Mouse (Mus musculus) brain, embryonic 14.5 days (tissue): Measurements from ENCODE around the gene Ctsk. TPM values are rescaled to one million over a fixed set of nuclear protein-coding genes. Genes with fewer than 3 reads are reported as not detected.
"Not testable (repeated sequence)": the region's sequence is repeated elsewhere in the genome, so short reads cannot be mapped to it uniquely, and the experiment has no call there.

Experiments
- DNase-seq: peaks from one replicate; pipeline ENCODE4 v3.0.0-alpha.2; 2011; ENCODE audit warnings: low read depth
- CTCF ChIP-seq: fragments of 200-500 bp; IDR thresholded peaks from 2 replicates; pipeline ENCODE4 v1.5.1; 2012; ENCODE audit warnings: inconsistent platforms, mild to moderate bottlenecking, moderate library complexity, borderline replicate concordance; ENCODE audit not compliant: insufficient read depth, insufficient read length; ENCODE audit errors: extremely low read depth
- POLR2A ChIP-seq: fragments of 200-500 bp; IDR thresholded peaks from 2 replicates; pipeline ENCODE4 v1.6.1; 2012; ENCODE audit warnings: mild to moderate bottlenecking, inconsistent platforms, borderline replicate concordance; ENCODE audit not compliant: poor library complexity, insufficient read depth, insufficient read length, severe bottlenecking; ENCODE audit errors: extremely low read depth
- polyA plus RNA-seq: library from polyadenylated mRNA; depleted of rRNA; stranded (reverse); fragments of >200 nt; gene quantifications from 2 replicates; pipeline ENCODE4 v1.2.3, GENCODE M21; 2012; rRNA removed

The Ctsk gene
- polyA plus RNA-seq, 1 experiment = 10.6 TPM

GRCm38 (mm10) chr3:95531025-95531424 lies 32.0 kb downstream of the Ctsk start:
- TF ChIP-seq POLR2A = no peak
- no peak for TF ChIP-seq CTCF
- DNase-seq = no peak

- no peak for TF ChIP-seq CTCF
- DNase-seq = no peak
These were observed 34.3 kb downstream of the Ctsk start for GRCm38 (mm10) chr3:95533364-95533763.

GRCm38 (mm10) chr3:95534927-95535326 lies 35.9 kb downstream of the Ctsk start:
- no peak for DNase-seq
- TF ChIP-seq POLR2A = no peak
- TF ChIP-seq CTCF = no peak

GRCm38 (mm10) chr3:95538936-95539335 lies 39.9 kb downstream of the Ctsk start:
- DNase-seq = no peak
- TF ChIP-seq POLR2A (no peak), CTCF (no peak)

GRCm38 (mm10) chr3:95539837-95540236 lies 40.8 kb downstream of the Ctsk start:
- DNase-seq = no peak
- TF ChIP-seq POLR2A (no peak), CTCF (no peak)

- not testable (repeated sequence) for DNase-seq
These were observed 42.1 kb downstream of the Ctsk start for GRCm38 (mm10) chr3:95541186-95541585.

- TF ChIP-seq POLR2A (no peak), CTCF (no peak)
- DNase-seq = no peak
These were observed 43.1 kb downstream of the Ctsk start for GRCm38 (mm10) chr3:95542171-95542570.

GRCm38 (mm10) chr3:95542981-95543380 lies 43.9 kb downstream of the Ctsk start:
- TF ChIP-seq POLR2A = no peak
- TF ChIP-seq CTCF = no peak
- DNase-seq = no peak

GRCm38 (mm10) chr3:95550176-95550575 lies 51.1 kb downstream of the Ctsk start:
- no peak for DNase-seq
- TF ChIP-seq CTCF = no peak
- no peak for TF ChIP-seq POLR2A

GRCm38 (mm10) chr3:95553986-95554385 lies 54.9 kb downstream of the Ctsk start:
- TF ChIP-seq POLR2A = no peak
- no peak for TF ChIP-seq CTCF
- no peak for DNase-seq

Other genes starting within 250 kb of the Ctsk start
- gene Bnipl, start 248.1 kb upstream of the Ctsk start, polyA plus RNA-seq = 0.53 and 0.64 TPM in 2 replicates
- gene Mindy1, start 217.9 kb upstream of the Ctsk start, polyA plus RNA-seq = 48.7 and 53.3 TPM in 2 replicates
- gene Prune1, start 217.2 kb upstream of the Ctsk start, polyA plus RNA-seq = 64.6 and 72.9 TPM in 2 replicates
- 1.4 and 1.6 TPM in 2 replicates for gene Anxa9, start 192.1 kb upstream of the Ctsk start, polyA plus RNA-seq
- gene Cers2, start 184.5 kb upstream of the Ctsk start, polyA plus RNA-seq = 89.6 and 100 TPM in 2 replicates
- 60.7 and 60.8 TPM in 2 replicates for gene Setdb1, start 142.1 kb upstream of the Ctsk start, polyA plus RNA-seq
- not detected in 2 replicates for gene 4930558C23Rik, start 96.4 kb upstream of the Ctsk start, polyA plus RNA-seq
- gene Arnt, start 64.9 kb upstream of the Ctsk start, polyA plus RNA-seq = 31.6 and 36.6 TPM in 2 replicates
- 5.0 and 7.3 TPM in 2 replicates for gene Ctss, start 27.5 kb downstream of the Ctsk start, polyA plus RNA-seq
- gene Hormad1, start 60.4 kb downstream of the Ctsk start, polyA plus RNA-seq = not detected in 2 replicates
- gene Golph3l, start 89.7 kb downstream of the Ctsk start, polyA plus RNA-seq = 22.5 and 23.2 TPM in 2 replicates
- 32.2 and 51.6 TPM in 2 replicates for gene Ensa, start 125.7 kb downstream of the Ctsk start, polyA plus RNA-seq
- gene Mcl1, start 159.5 kb downstream of the Ctsk start, polyA plus RNA-seq = 72.3 and 74.3 TPM in 2 replicates
- 0.20 and 0.41 TPM in 2 replicates for gene Adamtsl4, start 188.7 kb downstream of the Ctsk start, polyA plus RNA-seq
- gene Ecm1, start 240.3 kb downstream of the Ctsk start, polyA plus RNA-seq = 20.2 and 21.2 TPM in 2 replicates